Mouse (Mus musculus) lung, embryonic 16.5 days (tissue): ENCODE data around the gene Olfr205. TPM values are rescaled to one million over a fixed set of nuclear protein-coding genes. Genes with fewer than 3 reads are reported as not detected.

Experiments used
- polyA plus RNA-seq: library from polyadenylated mRNA; unstranded; fragments of >200 nt; fragmentation: Nextera tagmentation; extraction: Ambion mirVana; gene quantifications from 2 replicates; pipeline ENCODE4 v1.2.1, GENCODE M21; 2015

Gene Olfr205
- polyA plus RNA-seq, 1 experiment from 2014 or later: not detected

Other genes with a start within 250 kb of the Olfr205 start
- gene Olfr191, start 241.3 kb downstream of the Olfr205 start, polyA plus RNA-seq: not detected in 2 replicates
- gene Olfr193, start 219.3 kb downstream of the Olfr205 start, polyA plus RNA-seq: not detected in 2 replicates
- not detected in 2 replicates for gene Olfr194, start 210.1 kb downstream of the Olfr205 start, polyA plus RNA-seq
- gene Olfr195, start 184.1 kb downstream of the Olfr205 start, polyA plus RNA-seq: not detected in 2 replicates
- gene Olfr196, start 160.7 kb downstream of the Olfr205 start, polyA plus RNA-seq: not detected in 2 replicates
- not detected in 2 replicates for gene Olfr198, start 127.6 kb downstream of the Olfr205 start, polyA plus RNA-seq
- gene Olfr199, start 111.4 kb downstream of the Olfr205 start, polyA plus RNA-seq: not detected in 2 replicates
- not detected in 2 replicates for gene Olfr201, start 58.5 kb downstream of the Olfr205 start, polyA plus RNA-seq
- not detected in 2 replicates for gene Olfr202, start 44.3 kb downstream of the Olfr205 start, polyA plus RNA-seq
- not detected in 2 replicates for gene Olfr203, start 32.3 kb downstream of the Olfr205 start, polyA plus RNA-seq
- gene Olfr204, start 12.9 kb downstream of the Olfr205 start, polyA plus RNA-seq: not detected in 2 replicates
- not detected in 2 replicates for gene Olfr206, start 18.1 kb upstream of the Olfr205 start, polyA plus RNA-seq
- gene Olfr209, start 32.9 kb upstream of the Olfr205 start, polyA plus RNA-seq: not detected in 2 replicates
- not detected in 2 replicates for gene Gabrr3, start 76.2 kb upstream of the Olfr205 start, polyA plus RNA-seq
- gene Riox2, start 140.6 kb upstream of the Olfr205 start, polyA plus RNA-seq: 24.9 and 26.6 TPM in 2 replicates